Mouse (Mus musculus) stomach, postnatal 0 days (tissue): Measurements from ENCODE around the gene Eya4. TPM values are rescaled to one million over a fixed set of nuclear protein-coding genes. Genes with fewer than 3 reads are reported as not detected.

ENCODE experiments used
- ATAC-seq: fragments of 200-750 bp; cut with Nextera tagmentation; 2 replicates; pipeline ENCODE4 v1.8.0; 2017; ENCODE audit not compliant: low FRiP score, low TSS enrichment
- DNase-seq: peaks from one replicate; pipeline ENCODE4 v3.0.0-alpha.2; 2016; ENCODE audit warnings: low spot score
- H3K27ac ChIP-seq: fragments of 300-500 bp; sonication (generic); replicated peaks from 2 replicates; pipeline ENCODE4 v1.5.1; 2014; ENCODE audit warnings: mild to moderate bottlenecking, control low read depth
- H3K27me3 ChIP-seq: fragments of 300-500 bp; sonication (generic); 2 replicates; pipeline ENCODE4 v1.6.1; 2014; ENCODE audit warnings: low read length; ENCODE audit not compliant: control insufficient read depth, insufficient read depth
- H3K36me3 ChIP-seq: fragments of 300-500 bp; sonication (generic); 2 replicates; pipeline ENCODE4 v1.6.1; 2014; ENCODE audit warnings: low read length, mixed read lengths; ENCODE audit not compliant: control insufficient read depth, insufficient read depth
- H3K4me1 ChIP-seq: fragments of 300-500 bp; sonication (generic); replicated peaks from 2 replicates; pipeline ENCODE4 v1.6.1; 2014; ENCODE audit warnings: antibody characterized with exemption; ENCODE audit not compliant: control insufficient read depth, insufficient read depth
- H3K4me2 ChIP-seq: fragments of 300-500 bp; sonication (generic); replicated peaks from 2 replicates; pipeline ENCODE4 v1.6.1; 2014; ENCODE audit warnings: low read depth, mild to moderate bottlenecking, control low read depth, moderate library complexity
- H3K4me3 ChIP-seq: fragments of 300-500 bp; sonication (generic); 2 replicates; pipeline ENCODE4 v1.5.1; 2014; ENCODE audit warnings: low read depth, low read length, control low read depth
- H3K9ac ChIP-seq: fragments of 300-500 bp; sonication (generic); 2 replicates; pipeline ENCODE4 v1.6.1; 2014; ENCODE audit warnings: mild to moderate bottlenecking, low read length, control low read depth, mixed read lengths
- H3K9me3 ChIP-seq: fragments of 300-500 bp; sonication (generic); 2 replicates; pipeline ENCODE4 v1.6.1; 2016; ENCODE audit warnings: low read length; ENCODE audit not compliant: control insufficient read depth
- CTCF ChIP-seq: IDR thresholded peaks from 2 replicates; pipeline ENCODE4 v1.5.1; 2016; ENCODE audit warnings: antibody characterized with exemption, low read depth, mild to moderate bottlenecking, moderate library complexity
- EP300 ChIP-seq: optimal IDR thresholded peaks from 2 replicates; pipeline ENCODE3; 2016; ENCODE audit warnings: antibody characterized with exemption
- WGBS: fragments of 180-500 bp; shearing (Covaris S2); extraction: QIAGEN DNeasy Blood & Tissue Kit; methylation state at CpG from one replicate; pipeline ENCODE4 v1.1.7; 2014; 5-methylcytosine and 5-hydroxymethylcytosine counted together
- polyA plus RNA-seq: library from polyadenylated mRNA; unstranded; fragments of >200 nt; fragmentation: Nextera tagmentation; extraction: Ambion mirVana; gene quantifications from 2 replicates; pipeline ENCODE4 v1.2.1, GENCODE M21; 2015

Eya4 gene
- polyA plus RNA-seq, 1 experiment from 2014 or later, result 0.33 TPM

DNA sequence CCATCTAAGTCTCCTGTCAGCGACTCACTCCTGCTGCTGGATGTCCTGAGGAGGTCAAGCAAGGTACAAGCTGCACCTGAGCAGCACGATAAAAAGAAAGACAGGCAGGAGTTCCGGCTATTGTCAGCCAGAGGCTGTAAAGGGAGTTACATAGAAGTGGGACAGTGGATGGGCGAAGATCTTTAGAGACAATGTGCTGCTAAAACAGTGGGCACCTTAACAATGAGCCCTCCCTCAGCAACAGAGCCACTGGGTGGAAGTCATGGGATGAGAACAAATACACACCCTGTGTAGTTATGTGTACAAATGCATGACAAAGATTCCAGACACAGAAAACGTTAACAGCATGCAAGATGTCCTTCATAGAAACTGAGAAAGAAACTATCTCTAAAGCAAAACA lies 152.3 kb downstream of the Eya4 start:
- WGBS, result 57% methylated on average over 5 of the region's 5 CpGs
- ATAC-seq, result no peak
- DNase-seq, result no peak
- Histone ChIP-seq H3K36me3 (no peaks in the 10 kb centered on the region), H3K9me3 (no peaks in the 10 kb centered on the region), H3K27ac (no peak overlapping the region), H3K9ac (no peak overlapping the region), H3K27me3 (no peaks in the 10 kb centered on the region), H3K4me1 (no peaks in the 10 kb centered on the region), H3K4me3 (no peak overlapping the region), H3K4me2 (no peak overlapping the region)
- TF ChIP-seq EP300 (no peak), CTCF (no peak)

GRCm38 (mm10) chr10:23196336-23196735 lies 154.2 kb downstream of the Eya4 start:
- no peak for DNase-seq
- H3K9ac ChIP-seq, result no peak overlapping the region
- 87% methylated on average over 4 of the region's 4 CpGs for WGBS
- H3K4me1 ChIP-seq, result no peaks in the 10 kb centered on the region
- H3K36me3 ChIP-seq, result no peaks in the 10 kb centered on the region
- TF ChIP-seq CTCF (no peak), EP300 (no peak)
- no peak overlapping the region for H3K27ac ChIP-seq
- H3K9me3 ChIP-seq, result no peaks in the 10 kb centered on the region
- no peak overlapping the region for H3K4me2 ChIP-seq
- H3K27me3 ChIP-seq, result no peaks in the 10 kb centered on the region
- no peak for ATAC-seq
- H3K4me3 ChIP-seq, result no peak overlapping the region

DNA sequence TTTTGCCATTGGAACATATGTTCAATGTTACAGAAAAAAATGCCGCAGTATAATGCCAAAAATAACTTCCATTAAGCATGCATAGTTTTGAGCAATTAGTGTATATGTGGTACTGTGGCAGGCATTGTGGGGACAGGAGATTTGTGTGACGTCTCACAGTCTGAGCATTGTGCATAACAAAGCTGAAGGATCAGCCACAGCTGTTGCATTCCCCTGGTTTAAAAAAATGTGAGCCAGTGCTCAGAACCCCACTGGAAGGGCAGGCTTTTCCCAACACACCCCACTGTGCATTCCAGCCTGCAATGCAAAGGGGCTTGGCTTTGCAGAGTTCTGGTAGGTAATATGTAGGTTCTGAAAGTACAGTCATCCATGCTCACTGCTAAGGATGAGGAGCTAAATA lies 155.2 kb downstream of the Eya4 start:
- Histone ChIP-seq H3K27ac (no peak overlapping the region), H3K27me3 (no peaks in the 10 kb centered on the region), H3K36me3 (no peaks in the 10 kb centered on the region), H3K4me1 (0 out of 2 replicates have a peak, but pooled peaks cover 2% of the 10 kb centered on the region), H3K9ac (no peak overlapping the region), H3K9me3 (no peaks in the 10 kb centered on the region), H3K4me3 (no peak overlapping the region), H3K4me2 (no peak overlapping the region)
- ATAC-seq (no peak), DNase-seq (no peak)
- no peak for TF ChIP-seq EP300
- TF ChIP-seq CTCF, result no peak
- 30% methylated on average over 2 of the region's 2 CpGs for WGBS

DNA sequence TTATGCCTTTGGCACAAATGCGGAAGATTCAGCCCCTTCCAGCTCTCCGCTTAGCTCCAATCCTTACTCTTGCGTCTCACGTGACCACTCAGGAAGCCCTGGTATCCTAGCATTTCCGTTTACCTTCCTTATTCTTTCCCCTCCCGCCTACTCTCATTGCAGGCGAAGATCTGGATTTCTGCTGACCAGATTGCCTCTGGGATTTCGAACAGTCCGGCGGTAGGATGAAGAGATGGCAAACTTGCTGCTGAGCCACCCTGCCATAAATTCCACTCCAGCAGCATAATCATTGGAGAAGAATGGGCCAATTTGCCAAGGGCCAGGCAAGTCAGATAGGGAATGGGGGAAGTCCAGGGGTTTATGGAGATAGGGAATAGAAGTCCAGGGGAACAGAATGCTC lies 160.8 kb downstream of the Eya4 start:
- no peaks in the 10 kb centered on the region for H3K36me3 ChIP-seq

GRCm38 (mm10) chr10:23185391-23185790 lies 165.2 kb downstream of the Eya4 start:
- Histone ChIP-seq H3K4me2 (no peak overlapping the region), H3K9me3 (no peaks in the 10 kb centered on the region), H3K27ac (no peak overlapping the region), H3K4me3 (no peak overlapping the region), H3K36me3 (no peaks in the 10 kb centered on the region), H3K4me1 (no peaks in the 10 kb centered on the region), H3K27me3 (no peaks in the 10 kb centered on the region), H3K9ac (no peak overlapping the region)
- TF ChIP-seq CTCF (no peak), EP300 (no peak)
- ATAC-seq (no peak), DNase-seq (no peak)
- 73% methylated on average over 6 of the region's 6 CpGs for WGBS

More for the DNA sequence above, 160.8 kb downstream of the Eya4 start:
- Histone ChIP-seq H3K4me3 (no peak overlapping the region), H3K4me2 (no peak overlapping the region), H3K4me1 (0 out of 2 replicates have a peak, but pooled peaks cover 2% of the 10 kb centered on the region), H3K27ac (no peak overlapping the region), H3K9me3 (no peaks in the 10 kb centered on the region), H3K9ac (no peak overlapping the region), H3K27me3 (no peaks in the 10 kb centered on the region)
- no peak for TF ChIP-seq EP300
- no peak for TF ChIP-seq CTCF
- WGBS, result 80% methylated on average over 10 of the region's 10 CpGs
- ATAC-seq (no peak), DNase-seq (no peak)

DNA sequence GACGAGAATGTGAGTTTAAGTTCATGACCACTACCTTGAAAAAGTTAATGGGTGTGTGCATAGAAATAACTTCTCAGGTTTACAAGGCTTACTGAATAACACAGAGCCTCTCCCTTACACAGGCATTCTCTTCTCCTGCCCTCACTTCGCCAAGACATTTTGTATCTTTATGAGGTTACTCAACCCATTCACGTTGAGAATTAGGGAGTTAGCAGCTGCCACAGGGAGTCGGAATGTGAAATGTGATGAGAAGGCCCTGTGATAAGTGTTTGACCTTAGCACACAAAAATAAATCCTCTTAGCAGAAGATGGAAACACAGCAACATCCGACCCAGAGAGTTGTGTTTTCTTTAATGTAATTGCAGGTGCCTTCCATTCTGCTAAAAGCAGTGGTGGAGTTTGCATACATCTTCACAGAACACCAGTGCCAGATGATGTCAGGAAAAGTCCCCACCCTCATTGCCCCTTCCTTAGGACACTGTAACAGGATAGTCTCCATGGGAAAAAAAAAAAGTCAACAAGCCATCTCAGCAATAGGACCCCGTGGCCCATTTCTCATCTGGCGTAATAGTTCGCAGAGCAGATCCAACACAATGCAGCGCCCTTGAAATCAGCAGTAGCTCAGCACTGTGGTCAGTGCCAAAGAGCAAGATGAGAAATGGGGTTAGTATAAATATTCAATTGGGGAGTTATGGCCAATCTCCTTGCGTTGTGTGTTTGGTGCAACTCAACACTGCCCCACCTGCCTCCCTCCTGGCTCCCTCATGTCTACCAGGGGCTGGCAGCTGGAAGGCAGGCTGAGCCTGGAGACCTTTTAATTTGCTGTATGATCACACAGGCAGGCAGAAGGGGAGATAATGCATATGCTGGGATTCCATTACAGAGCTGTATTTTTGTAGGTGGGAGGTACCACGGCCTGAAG lies 168.8 kb downstream of the Eya4 start:
- ATAC-seq (no peak), DNase-seq (no peak)
- Histone ChIP-seq H3K4me1 (no peaks in the 10 kb centered on the region), H3K36me3 (no peaks in the 10 kb centered on the region), H3K4me3 (no peak overlapping the region), H3K27me3 (no peaks in the 10 kb centered on the region), H3K4me2 (no peak overlapping the region), H3K27ac (no peak overlapping the region), H3K9me3 (no peaks in the 10 kb centered on the region), H3K9ac (no peak overlapping the region)
- WGBS, result 67% methylated on average over 11 of the region's 11 CpGs
- TF ChIP-seq EP300, result no peak
- TF ChIP-seq CTCF, result no peak
